Mouse (Mus musculus) kidney, adult 2 months (tissue): ENCODE results near the gene 4933416C03Rik.

ENCODE experiments used
- CTCF ChIP-seq: fragments of 200-500 bp; conservative IDR thresholded peaks from 2 replicates; pipeline ENCODE4 v1.5.1; 2011; ENCODE audit warnings: low read depth, mild to moderate bottlenecking, control low read depth, low read length, moderate library complexity, mixed read lengths; ENCODE audit not compliant: insufficient read depth, insufficient read length
- POLR2A ChIP-seq: fragments of 200-500 bp; IDR thresholded peaks from one replicate; pipeline ENCODE4 v1.6.1; 2011; ENCODE audit warnings: low read depth, low read length, control low read depth

DNA sequence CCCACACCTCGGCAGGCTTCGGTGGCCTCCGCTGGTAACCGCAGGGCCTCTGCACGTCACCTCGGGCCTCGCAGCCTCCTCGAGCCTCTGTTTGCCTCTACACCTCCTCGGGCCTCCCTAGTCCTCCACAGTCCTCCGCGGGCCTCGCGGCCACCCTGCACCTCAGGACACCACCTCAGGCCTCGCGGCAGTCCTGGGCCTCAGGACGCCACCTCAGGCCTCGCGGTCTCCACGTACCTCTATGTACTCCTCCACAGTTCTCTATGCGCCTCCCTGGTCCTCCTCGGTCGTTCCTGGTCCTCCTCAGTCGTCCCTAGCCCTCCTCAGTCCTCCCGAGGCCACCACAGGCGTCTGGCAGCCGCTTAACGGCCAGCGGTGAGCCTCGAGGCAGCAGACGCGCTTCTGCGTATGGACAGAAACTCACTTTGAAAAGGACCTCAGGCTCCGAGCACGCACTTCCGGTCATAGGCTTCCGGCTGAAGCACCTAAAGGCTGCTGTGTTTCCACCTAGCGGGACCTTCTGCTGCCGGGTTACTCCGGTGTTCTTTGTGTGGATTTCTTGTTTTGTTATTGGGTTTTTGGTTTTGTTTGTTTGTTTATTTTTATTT, at the start of gene 4933416C03Rik:
- no peak for TF ChIP-seq POLR2A
- no peak for TF ChIP-seq CTCF
